Mouse (Mus musculus): ENCODE measurements at regions not wholly inside any gene's neighbourhood (a gene's known extent, or its start where the extent isn't known, plus 50 kb on each side); places are given as distances from the start of the nearest gene placed in this dataset.

GRCm38 (mm10) chr3:52782576-52782975, 234.5 kb downstream of the Cog6 start:
- TF ChIP-seq POLR2A (IDR thresholded peaks at IDR 0.05; ENCODE audit: borderline replicate concordance, low read depth, low read length): no peak
- no peak for TF ChIP-seq CTCF (IDR thresholded peaks at IDR 0.05; ENCODE audit: low read depth, low read length)

All from bone marrow macrophage, adult 2 months (primary cell).